Mouse (Mus musculus): ENCODE measurements around the gene Bcl2l10.

- no peak for TF ChIP-seq CTCF (conservative IDR thresholded peaks at IDR 0.05; ENCODE audit: low read length)
- TF ChIP-seq POU5F1 (IDR thresholded peaks at IDR 0.05; ENCODE audit: borderline replicate concordance, low read length): no peak
- no peak for TF ChIP-seq NANOG (IDR thresholded peaks at IDR 0.05; ENCODE audit: borderline replicate concordance, low read length)
These were observed at the start of gene Bcl2l10 for GRCm38 (mm10) chr9:75347458-75347857.
